Mouse (Mus musculus) liver, adult 2 months (tissue): ENCODE measurements at regions not wholly inside any gene's neighbourhood (a gene's known extent, or its start where the extent isn't known, plus 50 kb on each side); places are given as distances from the start of the nearest gene placed in this dataset.

ENCODE experiments used
- CTCF ChIP-seq: fragments of 200-500 bp; IDR thresholded peaks from 2 replicates; pipeline ENCODE4 v1.5.1; 2011; ENCODE audit warnings: low read depth, low read length, control low read depth
- POLR2A ChIP-seq: fragments of 200-500 bp; IDR thresholded peaks from 2 replicates; pipeline ENCODE4 v1.6.1; 2011; ENCODE audit warnings: low read length, control low read depth; ENCODE audit not compliant: insufficient read depth; ENCODE audit errors: extremely low read depth

DNA sequence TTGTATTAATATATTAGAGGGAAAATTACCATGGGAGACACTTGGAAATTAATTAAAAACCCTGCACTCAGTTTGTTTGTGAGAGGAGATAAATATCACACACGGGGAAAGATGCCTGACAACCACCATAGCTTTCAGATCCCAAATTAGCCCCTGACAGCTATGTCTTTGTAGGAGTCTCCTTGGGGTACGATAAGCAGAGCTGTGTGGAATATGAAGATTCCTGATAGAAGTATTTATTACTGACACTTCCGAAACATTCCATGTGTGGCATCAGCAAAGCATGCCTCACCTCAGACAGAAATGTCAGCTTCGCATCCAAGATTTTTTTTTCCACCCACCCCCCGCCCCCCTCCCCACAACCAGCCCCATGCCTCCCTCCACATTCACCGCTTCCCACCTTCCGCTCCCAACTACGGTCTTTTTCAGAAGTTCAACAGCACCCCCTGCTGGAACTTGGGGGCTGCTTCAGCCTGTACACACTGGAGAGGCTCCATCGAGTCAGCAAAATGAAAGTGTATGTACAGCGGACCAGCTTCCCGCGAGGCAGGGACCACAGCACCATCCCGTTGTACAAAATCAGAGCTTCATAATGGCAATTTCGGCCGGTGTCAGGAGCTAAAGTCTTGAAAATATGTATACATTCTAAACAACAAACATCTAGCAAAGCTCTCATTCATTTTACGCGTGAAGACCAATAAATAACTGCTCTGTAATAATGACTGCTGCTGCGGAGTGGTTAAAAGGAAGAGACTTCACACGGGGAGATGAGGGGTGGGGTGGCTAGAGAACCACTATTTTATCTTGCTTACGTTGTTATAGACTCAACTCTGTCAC is 66.7 kb downstream of the Rwdd3 start:
- peak; percentile 83 for TF ChIP-seq CTCF
- no peak for TF ChIP-seq POLR2A
